Mouse (Mus musculus) cortical plate, adult 2 months (tissue): ENCODE data around the gene Asic2.
"Not testable (repeated sequence)": the region's sequence is repeated elsewhere in the genome, so short reads cannot be mapped to it uniquely, and the experiment has no call there.

Experiments used
- CTCF ChIP-seq: fragments of 200-500 bp; IDR thresholded peaks from 2 replicates; pipeline ENCODE4 v1.5.1; 2011; ENCODE audit warnings: mild to moderate bottlenecking, control low read depth, low read length; ENCODE audit not compliant: insufficient read depth; ENCODE audit errors: extremely low read depth
- POLR2A ChIP-seq: fragments of 200-500 bp; IDR thresholded peaks from 2 replicates; pipeline ENCODE4 v1.6.1; 2011; ENCODE audit warnings: mild to moderate bottlenecking, low read length, control low read depth; ENCODE audit not compliant: insufficient read depth; ENCODE audit errors: extremely low read depth

- TF ChIP-seq CTCF, POLR2A: not testable (repeated sequence)
These were observed 727.1 kb downstream of the Asic2 start for GRCm38 (mm10) chr11:81241183-81241582.
